Mouse (Mus musculus) stomach, postnatal 0 days (tissue): ENCODE data around the gene Stat1. TPM values are rescaled to one million over a fixed set of nuclear protein-coding genes. Genes with fewer than 3 reads are reported as not detected.

Source experiments
- ATAC-seq: fragments of 200-750 bp; cut with Nextera tagmentation; 2 replicates; pipeline ENCODE4 v1.8.0; 2017; ENCODE audit not compliant: low FRiP score, low TSS enrichment
- DNase-seq: peaks from one replicate; pipeline ENCODE4 v3.0.0-alpha.2; 2016; ENCODE audit warnings: low spot score
- H3K27ac ChIP-seq: fragments of 300-500 bp; sonication (generic); replicated peaks from 2 replicates; pipeline ENCODE4 v1.5.1; 2014; ENCODE audit warnings: mild to moderate bottlenecking, control low read depth
- H3K27me3 ChIP-seq: fragments of 300-500 bp; sonication (generic); 2 replicates; pipeline ENCODE4 v1.6.1; 2014; ENCODE audit warnings: low read length; ENCODE audit not compliant: control insufficient read depth, insufficient read depth
- H3K36me3 ChIP-seq: fragments of 300-500 bp; sonication (generic); 2 replicates; pipeline ENCODE4 v1.6.1; 2014; ENCODE audit warnings: low read length, mixed read lengths; ENCODE audit not compliant: control insufficient read depth, insufficient read depth
- H3K4me1 ChIP-seq: fragments of 300-500 bp; sonication (generic); replicated peaks from 2 replicates; pipeline ENCODE4 v1.6.1; 2014; ENCODE audit warnings: antibody characterized with exemption; ENCODE audit not compliant: control insufficient read depth, insufficient read depth
- H3K4me2 ChIP-seq: fragments of 300-500 bp; sonication (generic); replicated peaks from 2 replicates; pipeline ENCODE4 v1.6.1; 2014; ENCODE audit warnings: low read depth, mild to moderate bottlenecking, control low read depth, moderate library complexity
- H3K4me3 ChIP-seq: fragments of 300-500 bp; sonication (generic); 2 replicates; pipeline ENCODE4 v1.5.1; 2014; ENCODE audit warnings: low read depth, low read length, control low read depth
- H3K9ac ChIP-seq: fragments of 300-500 bp; sonication (generic); 2 replicates; pipeline ENCODE4 v1.6.1; 2014; ENCODE audit warnings: mild to moderate bottlenecking, low read length, control low read depth, mixed read lengths
- H3K9me3 ChIP-seq: fragments of 300-500 bp; sonication (generic); 2 replicates; pipeline ENCODE4 v1.6.1; 2016; ENCODE audit warnings: low read length; ENCODE audit not compliant: control insufficient read depth
- CTCF ChIP-seq: IDR thresholded peaks from 2 replicates; pipeline ENCODE4 v1.5.1; 2016; ENCODE audit warnings: antibody characterized with exemption, low read depth, mild to moderate bottlenecking, moderate library complexity
- EP300 ChIP-seq: optimal IDR thresholded peaks from 2 replicates; pipeline ENCODE3; 2016; ENCODE audit warnings: antibody characterized with exemption
- WGBS: fragments of 180-500 bp; shearing (Covaris S2); extraction: QIAGEN DNeasy Blood & Tissue Kit; methylation state at CpG from one replicate; pipeline ENCODE4 v1.1.7; 2014; 5-methylcytosine and 5-hydroxymethylcytosine counted together
- polyA plus RNA-seq: library from polyadenylated mRNA; unstranded; fragments of >200 nt; fragmentation: Nextera tagmentation; extraction: Ambion mirVana; gene quantifications from 2 replicates; pipeline ENCODE4 v1.2.1, GENCODE M21; 2015

Gene Stat1
- polyA plus RNA-seq, 1 experiment from 2014 or later: 22.2 TPM

DNA sequence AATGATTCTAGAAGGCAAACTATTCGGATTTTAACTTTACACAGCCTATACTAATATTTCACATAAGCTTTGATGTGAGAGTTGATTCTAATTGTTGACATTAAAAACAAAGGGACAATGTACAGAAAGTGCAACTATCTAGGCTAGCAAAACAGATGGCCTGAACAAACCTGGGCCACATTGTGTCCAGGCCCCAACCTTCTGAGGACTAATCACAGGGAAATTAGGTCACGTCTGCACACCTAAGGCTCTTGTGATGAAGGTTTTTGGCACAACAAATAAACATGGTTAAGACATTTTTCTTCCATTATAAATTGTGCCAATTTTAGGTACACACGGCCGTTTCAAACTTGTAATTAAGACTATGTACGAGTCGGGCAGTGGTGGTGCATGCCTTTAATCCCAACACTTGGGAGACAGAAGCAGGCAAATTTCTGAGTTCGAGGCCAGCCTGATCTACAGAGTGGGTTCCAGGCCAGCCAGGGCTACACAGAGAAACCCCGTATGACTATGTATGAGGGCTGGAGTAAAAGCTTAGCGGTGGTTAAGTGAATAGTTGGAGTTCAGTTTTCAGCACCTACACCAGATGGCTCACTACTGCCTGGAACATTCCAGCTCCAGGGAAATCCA lies 60.8 kb downstream of the Stat1 start:
- TF ChIP-seq EP300 (no peak), CTCF (no peak)
- no peaks in the 10 kb centered on the region for H3K9me3 ChIP-seq
- no peaks in the 10 kb centered on the region for H3K36me3 ChIP-seq
- H3K27me3 ChIP-seq: no peaks in the 10 kb centered on the region
- no peak overlapping the region for H3K9ac ChIP-seq
- no peak overlapping the region for H3K4me3 ChIP-seq
- WGBS: 92% methylated on average over 9 of the region's 9 CpGs
- H3K4me1 ChIP-seq: no peaks in the 10 kb centered on the region
- no peak overlapping the region for H3K27ac ChIP-seq
- no peak for ATAC-seq
- DNase-seq: no peak
- no peak overlapping the region for H3K4me2 ChIP-seq

DNA sequence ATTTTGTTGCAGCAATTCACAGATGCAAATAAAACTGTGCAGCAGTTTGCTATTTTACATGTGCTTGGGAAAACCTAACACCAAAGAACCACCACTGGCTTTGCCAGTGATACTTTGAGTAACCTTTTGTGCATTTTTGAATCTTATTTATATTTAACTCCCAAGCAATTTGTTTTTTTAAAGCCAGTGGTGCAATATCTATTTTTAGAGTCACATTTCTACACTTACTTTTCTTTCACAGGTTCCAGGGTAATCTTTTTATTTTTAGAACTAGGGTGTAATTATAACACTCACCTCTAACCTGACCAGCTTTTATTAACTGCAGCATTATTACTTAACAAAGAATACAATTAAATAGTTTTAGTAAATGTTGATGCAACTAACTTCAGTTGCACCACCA lies 62.8 kb downstream of the Stat1 start:
- no peak for DNase-seq
- TF ChIP-seq EP300: no peak
- no peak for TF ChIP-seq CTCF
- Histone ChIP-seq H3K36me3 (no peaks in the 10 kb centered on the region), H3K4me1 (no peaks in the 10 kb centered on the region), H3K4me3 (no peak overlapping the region), H3K27ac (no peak overlapping the region), H3K9ac (no peak overlapping the region), H3K4me2 (no peak overlapping the region), H3K9me3 (no peaks in the 10 kb centered on the region), H3K27me3 (no peaks in the 10 kb centered on the region)
- ATAC-seq: no peak

DNA sequence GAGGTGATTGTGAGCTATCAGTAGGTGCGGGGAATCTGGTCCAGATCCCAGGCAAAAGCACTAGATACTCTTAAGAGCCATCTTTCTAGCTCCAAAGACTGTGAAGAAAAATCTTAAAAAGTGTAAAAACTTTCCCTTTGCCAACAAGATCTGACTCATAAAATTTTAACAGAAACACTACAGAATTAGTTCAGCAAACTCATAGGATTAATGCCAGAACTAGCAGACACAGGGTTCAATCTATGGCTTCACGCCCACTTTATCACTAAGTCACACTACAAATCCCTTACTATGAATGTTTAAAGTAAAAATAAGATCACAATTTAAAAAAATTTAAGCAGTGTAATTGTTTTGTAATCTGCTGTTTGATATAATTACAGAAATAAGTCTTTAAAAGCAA lies 63.8 kb downstream of the Stat1 start:
- 80% methylated on average over 2 of the region's 2 CpGs for WGBS

More for the DNA sequence above, 63.8 kb downstream of the Stat1 start:
- DNase-seq (no peak), ATAC-seq (no peak)
- Histone ChIP-seq H3K27ac (no peak overlapping the region), H3K4me3 (no peak overlapping the region), H3K36me3 (no peaks in the 10 kb centered on the region), H3K4me2 (no peak overlapping the region), H3K4me1 (no peaks in the 10 kb centered on the region), H3K27me3 (no peaks in the 10 kb centered on the region), H3K9ac (no peak overlapping the region), H3K9me3 (no peaks in the 10 kb centered on the region)
- no peak for TF ChIP-seq EP300
- TF ChIP-seq CTCF: no peak

Other genes with a start within 250 kb of the Stat1 start
- gene Myo1b, start 203.4 kb upstream of the Stat1 start, polyA plus RNA-seq: 31.7 and 38.3 TPM in 2 replicates
- gene Stat4, start 132.3 kb upstream of the Stat1 start, polyA plus RNA-seq: 0.46 and 0.51 TPM in 2 replicates
- gene Gls, start 113.8 kb downstream of the Stat1 start, polyA plus RNA-seq: 10.4 TPM in 2 replicates